Mouse (Mus musculus) heart, embryonic 14.5 days (tissue): Measurements from ENCODE around the gene Kalrn. TPM values are rescaled to one million over a fixed set of nuclear protein-coding genes. Genes with fewer than 3 reads are reported as not detected.

Source experiments
- ATAC-seq: fragments of 200-750 bp; cut with Nextera tagmentation; 2 replicates; pipeline ENCODE4 v1.8.0; 2017; ENCODE audit warnings: low read depth, moderate TSS enrichment; ENCODE audit not compliant: insufficient number of reproducible peaks, insufficient read depth, low FRiP score
- H3K27ac ChIP-seq, 2 experiments: fragments of 200-500 bp in 1 of 2; fragments of 300-500 bp in 1 of 2; sonication (generic) in 1 of 2; replicated peaks in 1 of 2; 2 replicates each; pipeline ENCODE4 v1.5.1; 2012 to 2014; ENCODE audit warnings: low read depth in 2 of 2, low read length in 2 of 2, control low read depth in 1 of 2, mild to moderate bottlenecking in 1 of 2, mixed read lengths in 1 of 2; ENCODE audit not compliant: control insufficient read depth in 1 of 2, insufficient read depth in 1 of 2
- H3K27me3 ChIP-seq: fragments of 300-500 bp; sonication (generic); 2 replicates; pipeline ENCODE4 v1.6.1; 2014; ENCODE audit warnings: mild to moderate bottlenecking, low read length, control low read depth; ENCODE audit not compliant: control insufficient read depth, insufficient read depth
- H3K36me3 ChIP-seq: fragments of 300-500 bp; sonication (generic); 2 replicates; pipeline ENCODE4 v1.6.1; 2014; ENCODE audit warnings: mild to moderate bottlenecking, control low read depth, low read length, mixed read lengths; ENCODE audit not compliant: control insufficient read depth, insufficient read depth
- H3K4me1 ChIP-seq, 2 experiments: fragments of 200-500 bp in 1 of 2; fragments of 300-500 bp in 1 of 2; sonication (generic) in 1 of 2; 2 replicates each; pipeline ENCODE4 v1.6.1; 2012 to 2014; ENCODE audit warnings: low read length in 2 of 2, control low read depth in 1 of 2, mixed read lengths in 1 of 2; ENCODE audit not compliant: control insufficient read depth in 2 of 2, insufficient read depth in 2 of 2
- H3K4me2 ChIP-seq: fragments of 300-500 bp; sonication (generic); 2 replicates; pipeline ENCODE4 v1.6.1; 2014; ENCODE audit warnings: mild to moderate bottlenecking, low read length
- H3K4me3 ChIP-seq, 2 experiments: fragments of 200-500 bp in 1 of 2; fragments of 300-500 bp in 1 of 2; sonication (generic) in 1 of 2; 2 replicates each; pipeline ENCODE4 v1.5.1; 2012 to 2014; ENCODE audit warnings: low read length in 2 of 2, mild to moderate bottlenecking in 2 of 2, control low read depth in 1 of 2, low read depth in 1 of 2, moderate library complexity in 1 of 2; ENCODE audit not compliant: control insufficient read depth in 1 of 2, insufficient read depth in 1 of 2
- H3K9ac ChIP-seq: fragments of 300-500 bp; sonication (generic); 2 replicates; pipeline ENCODE4 v1.6.1; 2014; ENCODE audit warnings: mild to moderate bottlenecking, low read length
- H3K9me3 ChIP-seq: fragments of 300-500 bp; sonication (generic); 2 replicates; pipeline ENCODE4 v1.6.1; 2016; ENCODE audit warnings: low read length, control low read depth; ENCODE audit not compliant: control insufficient read depth
- WGBS: fragments of 180-500 bp; shearing (Covaris S2); extraction: QIAGEN DNeasy Blood & Tissue Kit; methylation state at CpG from one replicate; pipeline ENCODE4 v1.1.7; 2014; 5-methylcytosine and 5-hydroxymethylcytosine counted together
- polyA plus RNA-seq: library from polyadenylated mRNA; unstranded; fragments of >200 nt; fragmentation: Nextera tagmentation; extraction: Ambion mirVana; gene quantifications from 2 replicates; pipeline ENCODE4 v1.2.1, GENCODE M21; 2014

Gene Kalrn
- polyA plus RNA-seq, 1 experiment from 2014 or later = 33.4 TPM

DNA sequence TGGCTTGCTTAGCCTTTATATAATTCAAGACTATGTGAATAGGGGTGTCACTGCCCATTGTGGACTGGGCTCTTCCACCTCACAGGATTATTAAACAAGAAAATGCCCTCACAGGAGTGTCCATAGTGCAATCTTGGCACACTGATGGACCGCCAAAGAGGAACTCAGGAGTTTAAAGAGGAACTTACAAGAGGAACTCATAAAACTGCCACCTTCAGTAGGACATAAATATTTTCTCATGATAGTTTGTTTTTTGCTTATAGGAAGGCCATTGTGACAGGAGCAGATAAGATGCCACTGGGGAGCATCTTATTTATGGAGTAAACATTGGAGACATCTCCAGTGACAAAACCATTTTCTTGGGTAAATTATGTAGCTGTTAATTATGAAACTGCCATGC lies 618.5 kb downstream of the Kalrn start:
- no peak for ATAC-seq

DNA sequence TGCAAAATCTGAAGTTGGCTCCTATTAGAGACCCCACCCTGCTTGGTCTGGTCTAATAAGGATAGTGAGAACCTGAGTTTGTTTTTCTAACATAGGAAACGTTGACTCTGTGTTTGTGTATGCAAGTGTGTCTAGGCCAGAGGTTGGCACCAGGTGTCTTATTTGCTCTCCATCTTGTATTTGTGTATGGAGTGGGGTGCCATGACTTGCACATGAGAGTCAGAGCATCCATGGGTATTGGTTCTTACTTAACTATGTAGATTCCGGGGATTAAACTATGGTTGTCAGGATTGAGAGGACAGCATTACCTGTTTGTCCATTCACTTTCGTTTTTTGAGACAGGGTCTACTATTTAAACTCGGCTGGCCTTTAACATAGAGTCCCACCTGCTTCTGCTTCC lies 620.3 kb downstream of the Kalrn start:
- Histone ChIP-seq H3K27ac (no peak overlapping the region), H3K36me3 (peaks cover 81% of the 10 kb centered on the region), H3K4me1 (no peaks in the 10 kb centered on the region), H3K4me3 (no peak overlapping the region), H3K4me2 (no peak overlapping the region), H3K27me3 (no peaks in the 10 kb centered on the region), H3K9me3 (no peaks in the 10 kb centered on the region), H3K9ac (no peak overlapping the region)
- 78% methylated on average over 4 of the region's 4 CpGs for WGBS
- ATAC-seq = no peak

More for the DNA sequence above, 618.5 kb downstream of the Kalrn start:
- H3K4me1 ChIP-seq = no peaks in the 10 kb centered on the region
- 93% methylated on average over 1 of the region's 1 CpGs for WGBS
- no peaks in the 10 kb centered on the region for H3K9me3 ChIP-seq
- peaks cover 83% of the 10 kb centered on the region for H3K36me3 ChIP-seq
- H3K9ac ChIP-seq = no peak overlapping the region
- H3K4me3 ChIP-seq = no peak overlapping the region
- no peaks in the 10 kb centered on the region for H3K27me3 ChIP-seq
- no peak overlapping the region for H3K4me2 ChIP-seq
- no peak overlapping the region for H3K27ac ChIP-seq

DNA sequence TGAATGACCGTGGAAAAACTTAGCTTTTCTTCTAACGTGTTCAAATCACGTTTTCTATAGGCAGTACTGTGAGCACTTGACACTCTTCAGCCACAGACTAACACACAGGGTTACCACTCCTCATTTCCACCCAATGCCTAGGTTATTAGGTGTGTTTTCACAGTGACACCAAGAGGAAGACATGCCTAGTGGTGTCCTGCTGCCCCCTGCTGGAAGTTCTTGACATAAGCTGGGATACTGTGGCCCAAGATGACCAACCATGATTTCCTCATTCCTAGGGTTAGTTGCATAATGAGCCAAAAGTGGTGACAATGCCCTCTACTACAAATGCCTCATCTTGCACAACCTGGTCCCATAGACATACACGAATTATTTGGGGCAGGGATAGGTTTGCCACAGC lies 622.5 kb downstream of the Kalrn start:
- Histone ChIP-seq H3K4me2 (no peak overlapping the region), H3K27ac (no peak overlapping the region), H3K36me3 (peaks cover 71% of the 10 kb centered on the region), H3K27me3 (no peaks in the 10 kb centered on the region), H3K9me3 (no peaks in the 10 kb centered on the region), H3K9ac (no peak overlapping the region), H3K4me3 (no peak overlapping the region), H3K4me1 (peaks cover 4 to 6% of the 10 kb centered on the region in 2 experiments)
- 16% methylated on average over 4 of the region's 4 CpGs for WGBS
- peak; percentile 31; the same call in 1 of the 2 replicates for ATAC-seq

DNA sequence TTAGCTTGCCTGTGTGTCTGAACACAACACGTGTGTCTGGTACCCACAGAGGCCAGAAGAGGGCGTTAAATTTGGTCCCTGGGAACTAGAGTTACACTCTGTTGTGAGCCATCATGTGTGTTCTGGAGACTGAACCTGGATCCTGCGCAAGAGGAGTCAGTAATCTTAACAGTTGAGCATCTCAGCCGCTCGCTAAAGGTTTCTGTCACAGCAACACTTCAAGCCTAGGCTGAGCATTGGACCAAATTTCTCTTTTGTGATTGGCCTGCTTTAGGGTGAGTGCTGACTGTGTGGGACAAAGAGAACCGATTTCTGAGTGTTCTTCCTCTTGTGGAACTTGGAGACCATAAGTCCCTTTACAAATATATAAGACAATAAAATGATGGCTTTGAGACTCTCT lies 622.9 kb downstream of the Kalrn start:
- ATAC-seq = no peak
- H3K36me3 ChIP-seq = peaks cover 66% of the 10 kb centered on the region
- no peak overlapping the region for H3K27ac ChIP-seq
- H3K4me1 ChIP-seq = peaks cover 8 to 10% of the 10 kb centered on the region in 2 experiments
- H3K9me3 ChIP-seq = no peaks in the 10 kb centered on the region
- no peaks in the 10 kb centered on the region for H3K27me3 ChIP-seq
- H3K4me2 ChIP-seq = no peak overlapping the region
- 77% methylated on average over 6 of the region's 6 CpGs for WGBS
- no peak overlapping the region for H3K4me3 ChIP-seq
- H3K9ac ChIP-seq = no peak overlapping the region

DNA sequence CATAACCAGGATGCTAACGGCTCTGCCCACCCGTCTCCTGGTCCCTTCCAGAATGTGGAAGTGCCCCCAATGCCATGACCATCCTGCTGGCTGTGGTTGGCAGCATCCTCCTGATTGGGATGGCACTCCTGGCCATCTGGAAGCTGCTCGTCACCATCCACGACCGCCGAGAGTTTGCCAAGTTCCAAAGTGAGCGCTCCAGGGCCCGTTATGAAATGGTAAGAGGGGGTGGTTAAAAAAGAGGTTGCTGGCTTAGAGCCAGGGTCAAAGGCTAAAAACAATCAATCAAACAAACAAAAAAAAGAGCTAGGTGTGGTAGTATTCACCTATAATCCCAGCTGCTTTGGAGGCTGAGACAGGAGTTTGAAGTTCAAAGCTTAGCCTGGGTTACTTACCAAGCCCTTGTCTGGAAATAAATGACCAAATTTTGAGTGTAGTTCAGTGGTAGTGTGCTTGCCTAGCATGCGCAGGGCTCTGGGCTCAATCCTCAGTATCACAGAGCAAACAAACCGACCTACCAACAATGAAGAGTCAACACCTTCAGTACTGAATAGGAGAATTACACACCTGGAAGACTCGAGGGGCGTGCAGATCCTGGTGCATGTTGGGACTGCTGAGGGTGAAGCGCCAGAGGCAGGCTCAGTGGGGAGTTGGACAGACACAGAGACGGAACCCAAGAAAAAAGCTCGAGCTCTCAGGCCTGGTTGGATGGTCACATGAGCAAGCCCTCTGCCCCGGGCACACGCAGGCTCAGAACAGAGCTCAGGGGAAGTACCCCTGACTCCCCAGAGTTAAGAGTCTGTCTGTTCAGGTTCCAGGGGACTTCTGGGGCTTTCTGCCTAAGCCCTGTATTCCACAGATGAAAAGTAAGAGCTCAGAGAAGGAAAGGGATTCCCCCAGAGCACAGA lies 625.4 kb downstream of the Kalrn start:
- Histone ChIP-seq H3K36me3 (peaks cover 41% of the 10 kb centered on the region), H3K4me1 (peaks cover 20 to 31% of the 10 kb centered on the region in 2 experiments), H3K27me3 (no peaks in the 10 kb centered on the region), H3K4me2 (no peak overlapping the region), H3K9ac (no peak overlapping the region), H3K4me3 (no peak overlapping the region), H3K9me3 (no peaks in the 10 kb centered on the region), H3K27ac (no peak overlapping the region)
- WGBS = 87% methylated on average over 17 of the region's 17 CpGs
- no peak for ATAC-seq

DNA sequence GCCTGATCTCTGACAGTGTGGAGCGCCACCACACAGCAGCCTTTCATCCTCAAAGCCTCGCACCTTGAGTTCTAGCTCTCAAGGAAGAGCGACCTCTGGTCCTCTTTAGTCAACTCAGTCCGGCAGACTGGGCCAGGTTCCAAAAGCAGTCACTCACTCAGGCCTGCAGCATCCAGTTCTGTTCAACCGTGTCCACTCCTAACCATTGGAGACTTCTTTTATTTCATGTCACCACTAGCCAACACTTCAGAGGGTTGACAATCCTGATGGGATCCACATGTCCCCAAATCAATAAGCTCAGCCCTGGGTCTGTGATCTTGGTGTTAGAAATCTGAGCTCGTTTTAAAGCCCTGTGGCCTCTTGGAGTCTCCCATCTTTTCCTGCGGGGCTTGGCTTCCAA lies 627.3 kb downstream of the Kalrn start:
- no peak overlapping the region for H3K9ac ChIP-seq
- H3K36me3 ChIP-seq = peaks cover 33% of the 10 kb centered on the region
- ATAC-seq = no peak
- H3K4me3 ChIP-seq = no peak overlapping the region
- no peak overlapping the region for H3K4me2 ChIP-seq
- no peaks in the 10 kb centered on the region for H3K27me3 ChIP-seq
- WGBS = 31% methylated on average over 7 of the region's 7 CpGs
- no peaks in the 10 kb centered on the region for H3K9me3 ChIP-seq
- peaks cover 39 to 50% of the 10 kb centered on the region in 2 experiments for H3K4me1 ChIP-seq
- peak overlapping the region; percentile 31 to 38; a peak in 1 of 4 replicates for H3K27ac ChIP-seq

DNA sequence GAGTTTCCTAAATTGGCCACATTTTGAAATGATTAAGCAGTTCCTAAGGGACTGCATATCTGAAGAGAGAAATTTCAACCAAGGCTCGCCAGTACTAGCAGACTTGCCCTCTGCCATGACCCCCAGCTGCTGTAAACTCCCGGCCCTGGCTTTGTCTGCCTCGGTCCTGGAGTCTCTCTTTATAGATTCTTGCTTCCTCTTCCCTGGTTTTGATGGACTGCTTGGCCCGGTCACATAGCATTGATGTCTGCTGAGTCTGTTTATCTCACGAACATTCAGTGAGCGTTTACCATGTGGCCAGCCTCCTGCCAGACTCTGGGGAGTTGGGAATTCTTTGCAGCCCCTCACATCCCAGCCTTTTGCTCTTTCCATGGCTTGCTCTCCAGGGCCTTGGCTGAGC lies 628.6 kb downstream of the Kalrn start:
- WGBS = 10% methylated on average over 6 of the region's 6 CpGs

More for the DNA sequence above, 628.6 kb downstream of the Kalrn start:
- Histone ChIP-seq H3K4me2 (no peak overlapping the region), H3K27ac (peak overlapping the region; percentile 40 to 70), H3K4me1 (peaks cover 51 to 63% of the 10 kb centered on the region in 2 experiments), H3K27me3 (no peaks in the 10 kb centered on the region), H3K4me3 (no peak overlapping the region), H3K36me3 (peaks cover 27% of the 10 kb centered on the region), H3K9ac (no peak overlapping the region; the same call in 1 of the 2 replicates), H3K9me3 (no peaks in the 10 kb centered on the region)
- ATAC-seq = no peak
